Mouse (Mus musculus) ES-Bruce4 (cell line): ENCODE data around the gene Olfr488. TPM values are rescaled to one million over a fixed set of nuclear protein-coding genes. Genes with fewer than 3 reads are reported as not detected.
"Not testable (repeated sequence)": the region's sequence is repeated elsewhere in the genome, so short reads cannot be mapped to it uniquely, and the experiment has no call there.

Experiments used
- H3K27ac ChIP-seq: 2 replicates; pipeline ENCODE4 v1.5.1; 2012; ENCODE audit warnings: low read length, inconsistent platforms; ENCODE audit not compliant: insufficient read depth
- H3K27me3 ChIP-seq: 2 replicates; pipeline ENCODE4 v1.6.1; 2012; ENCODE audit warnings: mild to moderate bottlenecking, low read length, inconsistent platforms; ENCODE audit not compliant: control insufficient read depth, poor library complexity, insufficient read depth, severe bottlenecking
- H3K36me3 ChIP-seq: 2 replicates; pipeline ENCODE4 v1.6.1; 2012; ENCODE audit warnings: inconsistent platforms, mild to moderate bottlenecking, low read length, moderate library complexity; ENCODE audit not compliant: control insufficient read depth, poor library complexity, insufficient read depth, severe bottlenecking
- H3K4me1 ChIP-seq: one replicate; pipeline ENCODE4 v1.8.1; 2011; ENCODE audit warnings: low read length; ENCODE audit not compliant: control insufficient read depth, insufficient read depth
- H3K4me3 ChIP-seq: 2 replicates; pipeline ENCODE4 v1.5.1; 2011; ENCODE audit warnings: low read depth, mild to moderate bottlenecking, low read length
- H3K9ac ChIP-seq: 2 replicates; pipeline ENCODE4 v1.6.1; 2012; ENCODE audit warnings: low read depth, mild to moderate bottlenecking, inconsistent platforms; ENCODE audit not compliant: poor library complexity, severe bottlenecking
- H3K9me3 ChIP-seq: replicated peaks from 2 replicates; pipeline ENCODE4 v1.6.1; 2012; ENCODE audit warnings: mild to moderate bottlenecking, low read length, inconsistent platforms; ENCODE audit not compliant: control insufficient read depth, poor library complexity, insufficient read depth, severe bottlenecking
- CTCF ChIP-seq: IDR thresholded peaks from one replicate; pipeline ENCODE4 v1.8.1; 2011; ENCODE audit warnings: low read depth, low read length
- EP300 ChIP-seq: IDR thresholded peaks from 2 replicates; pipeline ENCODE4 v1.6.1; 2011; ENCODE audit warnings: low read depth, low read length; ENCODE audit not compliant: insufficient read depth
- POLR2A ChIP-seq: IDR thresholded peaks from one replicate; pipeline ENCODE4 v1.8.1; 2011; ENCODE audit warnings: low read length; ENCODE audit not compliant: insufficient read depth
- polyA plus RNA-seq: library from polyadenylated mRNA; stranded (reverse); fragments of >200 nt; gene quantifications from 2 replicates; pipeline ENCODE4 v1.2.4, GENCODE M21; 2011; ENCODE audit warnings: low read depth; ENCODE audit not compliant: missing spikeins, insufficient read depth, insufficient read length

The Olfr488 gene
- not detected in 2 replicates for polyA plus RNA-seq

DNA sequence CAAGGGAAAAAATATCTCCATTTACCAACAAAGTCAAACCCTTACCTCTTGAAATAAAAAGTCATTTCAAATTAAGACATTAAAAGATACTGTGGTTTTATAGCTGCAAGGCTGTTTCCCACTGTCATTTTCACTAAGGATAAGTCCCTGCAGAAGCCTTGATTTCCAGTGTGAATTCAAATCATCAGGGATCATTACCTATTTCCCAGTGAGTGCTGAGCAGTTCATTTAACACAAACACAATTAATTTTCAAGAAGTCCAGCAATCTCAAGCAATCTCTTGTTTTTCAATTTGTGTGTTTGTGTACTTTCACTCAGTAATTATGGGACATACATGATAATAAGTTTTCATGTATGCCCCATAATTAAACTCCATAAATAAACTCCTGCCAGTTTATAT, at the start of gene Olfr488:
Gene Olfr488 (minus strand): TSS at position 101 of the 400 bp plus-strand sequence.
- no peaks in the 10 kb centered on the region for H3K36me3 ChIP-seq
- H3K4me3 ChIP-seq: no peak within 1 kb of the TSS
- no peaks in the 10 kb centered on the region for H3K4me1 ChIP-seq
- no peaks in the 10 kb centered on the region for H3K27me3 ChIP-seq
- no peak within 1 kb of the TSS for H3K27ac ChIP-seq
- no peaks in the 10 kb centered on the region for H3K9me3 ChIP-seq
- TF ChIP-seq CTCF (no peak), POLR2A (no peak), EP300 (no peak)
- no peak within 1 kb of the TSS for H3K9ac ChIP-seq

- Histone ChIP-seq H3K9me3 (no peaks in the 10 kb centered on the region), H3K36me3 (no peaks in the 10 kb centered on the region)
Observed at GRCm38 (mm10) chr7:108288834-108289233, 30.7 kb upstream of the Olfr488 start, which contains the start of gene Olfr490. Olfr490 (minus strand) TSS chr7:108288934.

DNA sequence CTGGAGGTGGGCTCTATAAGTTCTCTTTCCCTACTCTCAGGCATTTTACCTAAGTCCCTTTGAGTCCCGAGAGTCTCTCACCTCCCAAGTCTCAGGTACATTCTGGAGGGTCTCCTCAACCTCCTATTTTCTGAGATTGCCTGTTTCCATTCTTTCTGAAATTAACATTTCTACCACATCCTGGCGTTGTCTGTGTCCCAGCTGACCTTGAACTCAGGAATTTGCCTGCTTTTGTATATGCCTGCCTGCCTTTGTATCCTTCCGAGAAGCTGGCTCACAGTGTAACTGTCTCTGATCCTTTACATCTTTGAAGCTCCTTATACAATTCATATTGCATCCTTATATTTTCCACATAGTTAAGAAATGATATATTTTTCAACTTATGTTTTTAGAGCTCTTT, 24.6 kb downstream of the Olfr488 start:
- Histone ChIP-seq H3K4me3 (no peak overlapping the region), H3K4me1 (no peaks in the 10 kb centered on the region), H3K27me3 (no peaks in the 10 kb centered on the region), H3K9me3 (no peaks in the 10 kb centered on the region), H3K36me3 (no peaks in the 10 kb centered on the region), H3K9ac (no peak overlapping the region), H3K27ac (no peak overlapping the region)
- TF ChIP-seq POLR2A (no peak), EP300 (no peak), CTCF (no peak)

More at GRCm38 (mm10) chr7:108288834-108289233, 30.7 kb upstream of the Olfr488 start, which contains the start of gene Olfr490:
- Histone ChIP-seq H3K4me3 (no peak within 1 kb of the TSS), H3K4me1 (no peaks in the 10 kb centered on the region), H3K9ac (no peak within 1 kb of the TSS), H3K27ac (no peak within 1 kb of the TSS), H3K27me3 (no peaks in the 10 kb centered on the region)
- TF ChIP-seq EP300 (no peak), CTCF (no peak), POLR2A (no peak)

DNA sequence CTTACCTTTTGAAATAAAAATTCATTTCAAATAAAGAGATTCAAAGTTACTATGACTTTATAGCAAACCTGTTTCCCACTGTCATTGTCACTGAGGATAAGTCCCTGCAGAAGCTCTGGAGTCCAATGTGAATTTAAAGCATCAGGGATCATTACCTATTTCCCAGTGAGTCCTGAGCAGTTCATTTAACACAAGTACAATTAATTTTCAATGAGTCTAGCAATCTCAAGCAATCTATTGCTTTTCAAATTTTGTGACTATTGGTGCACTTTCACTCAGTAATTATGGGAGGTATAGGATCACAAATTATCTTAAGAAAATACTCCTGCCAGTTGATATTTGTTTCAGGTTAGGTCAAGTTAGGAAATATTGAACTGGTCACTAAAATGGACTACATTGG, 43.6 kb downstream of the Olfr488 start, which contains the start of gene Olfr487:
Gene Olfr487 (minus strand): TSS at position 101 of the 400 bp plus-strand sequence.
- not testable (repeated sequence) for H3K4me3 ChIP-seq, H3K9ac ChIP-seq, H3K27me3 ChIP-seq, H3K36me3 ChIP-seq, H3K27ac ChIP-seq, H3K4me1 ChIP-seq, H3K9me3 ChIP-seq

Other genes starting within 250 kb of the Olfr488 start
- not detected in 2 replicates for gene Olfr478, start 224.4 kb downstream of the Olfr488 start, polyA plus RNA-seq
- gene Olfr479, start 207.7 kb downstream of the Olfr488 start, polyA plus RNA-seq: not detected in 2 replicates
- not detected in 2 replicates for gene Olfr480, start 191.0 kb downstream of the Olfr488 start, polyA plus RNA-seq
- gene Olfr481, start 178.5 kb downstream of the Olfr488 start, polyA plus RNA-seq: 0.12 TPM in 1 of 2 replicates, not detected in the other
- not detected in 2 replicates for gene Olfr482, start 160.8 kb downstream of the Olfr488 start, polyA plus RNA-seq
- gene Olfr483, start 157.5 kb downstream of the Olfr488 start, polyA plus RNA-seq: not detected in 2 replicates
- not detected in 2 replicates for gene Olfr484, start 130.9 kb downstream of the Olfr488 start, polyA plus RNA-seq
- gene Olfr485, start 98.5 kb downstream of the Olfr488 start, polyA plus RNA-seq: not detected in 2 replicates
- not detected in 2 replicates for gene Olfr486, start 85.6 kb downstream of the Olfr488 start, polyA plus RNA-seq
- gene Olfr487, start 43.7 kb downstream of the Olfr488 start, polyA plus RNA-seq: not detected in 2 replicates
- gene Olfr490, start 30.6 kb upstream of the Olfr488 start, polyA plus RNA-seq: not detected in 2 replicates
- not detected in 2 replicates for gene Olfr491, start 55.1 kb upstream of the Olfr488 start, polyA plus RNA-seq
- gene Olfr492, start 65.3 kb upstream of the Olfr488 start, polyA plus RNA-seq: not detected in 2 replicates
- not detected in 2 replicates for gene Olfr493, start 88.6 kb upstream of the Olfr488 start, polyA plus RNA-seq
- not detected in 2 replicates for gene Olfr494, start 107.0 kb upstream of the Olfr488 start, polyA plus RNA-seq
- not detected in 2 replicates for gene Olfr495, start 134.8 kb upstream of the Olfr488 start, polyA plus RNA-seq
- not detected in 2 replicates for gene Olfr497, start 162.1 kb upstream of the Olfr488 start, polyA plus RNA-seq
- gene Olfr498, start 207.0 kb upstream of the Olfr488 start, polyA plus RNA-seq: not detected in 2 replicates